Mouse (Mus musculus): ENCODE data around the gene Mapkapk3. TPM values are rescaled to one million over a fixed set of nuclear protein-coding genes. Genes with fewer than 3 reads are reported as not detected.

The Mapkapk3 gene
- polyA plus RNA-seq, 1 experiment from 2014 or later = 3.2 TPM

DNA sequence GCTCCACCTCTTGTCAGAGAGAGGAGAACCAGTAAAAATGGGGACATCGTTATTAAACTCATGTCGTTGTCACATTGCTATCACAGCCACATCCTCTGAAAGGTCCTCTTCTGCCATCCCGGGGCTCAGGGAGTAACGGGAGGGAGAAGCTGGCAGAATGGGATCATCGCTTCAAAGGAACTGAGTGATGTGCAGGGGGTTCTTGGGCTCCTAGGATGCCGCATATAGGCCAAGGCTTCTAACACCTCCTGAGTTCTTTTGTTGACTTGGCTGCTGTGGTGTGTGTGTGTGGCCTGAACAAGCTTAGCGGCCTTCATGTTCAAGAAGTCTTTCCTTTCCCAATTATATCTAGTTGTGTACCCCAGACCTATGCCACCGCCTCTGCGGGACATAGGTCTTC is 57.5 kb downstream of the Mapkapk3 start:
- WGBS = 22% methylated on average over 9 of the region's 9 CpGs
- H3K4me3 ChIP-seq (ENCODE audit: low read length) = peak overlapping the region; percentile 94
- peak overlapping the region; percentile 71 for H3K4me2 ChIP-seq (ENCODE audit: low read length)
- H3K27me3 ChIP-seq (replicated peaks; ENCODE audit: control insufficient read depth, insufficient read depth, low read length) = peaks cover 10% of the 10 kb centered on the region
- no peak; the same call in 1 of the 2 replicates for ATAC-seq
- peaks cover 4% of the 10 kb centered on the region; the same call in 1 of the 2 replicates for H3K4me1 ChIP-seq (ENCODE audit: control insufficient read depth, insufficient read depth, low read depth, low read length)
- H3K36me3 ChIP-seq (ENCODE audit: control insufficient read depth, insufficient read depth, low read length) = no peaks in the 10 kb centered on the region
- peak overlapping the region; percentile 86 for H3K27ac ChIP-seq (ENCODE audit: low read depth, low read length)
- peak overlapping the region; percentile 100 for H3K9ac ChIP-seq (ENCODE audit: low read depth, low read length)
- H3K9me3 ChIP-seq (ENCODE audit: control insufficient read depth, low read length) = no peaks in the 10 kb centered on the region

DNA sequence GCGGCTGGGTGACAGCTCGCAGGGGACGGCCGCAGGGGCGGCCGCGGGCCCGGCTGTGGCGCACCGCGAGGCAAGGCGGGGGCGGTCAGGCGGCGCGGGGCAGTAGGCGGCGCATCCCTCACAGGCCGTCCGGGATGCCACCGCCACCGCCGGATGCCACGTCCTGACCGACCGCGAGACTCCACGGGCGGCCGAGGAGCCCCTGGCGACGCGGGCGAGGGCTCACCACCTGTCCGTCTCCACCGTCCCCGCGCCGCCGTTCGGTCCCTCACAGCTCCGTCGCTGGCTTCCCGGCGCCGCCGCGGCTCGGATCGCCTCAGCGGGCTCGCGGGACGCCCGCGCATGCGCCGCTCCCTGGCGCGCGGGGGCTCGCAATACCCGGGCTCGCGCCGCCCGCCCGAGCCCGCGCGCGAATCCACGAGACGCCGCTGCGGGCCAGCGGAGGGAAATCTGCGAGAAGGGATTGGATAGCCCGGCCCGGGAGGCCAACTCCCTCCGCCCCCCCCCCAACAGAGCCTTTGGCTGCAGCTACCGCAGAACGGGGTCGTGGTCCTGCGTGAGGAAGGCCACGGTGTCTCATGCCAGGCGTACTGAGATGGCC is 58.0 kb downstream of the Mapkapk3 start, which contains the start of gene Dock3:
TSS of gene Dock3 (minus strand) at position 371 of the 601 bp plus-strand sequence.
- H3K36me3 ChIP-seq (ENCODE audit: control insufficient read depth, insufficient read depth, low read length) = no peaks in the 10 kb centered on the region
- H3K4me2 ChIP-seq (ENCODE audit: low read length) = peak within 1 kb of the TSS; percentile 71
- peak; percentile 92 for ATAC-seq
- H3K4me3 ChIP-seq (ENCODE audit: low read length) = peak within 1 kb of the TSS; percentile 94
- H3K27me3 ChIP-seq (replicated peaks; ENCODE audit: control insufficient read depth, insufficient read depth, low read length) = peaks cover 10% of the 10 kb centered on the region
- under 1% methylated on average over 54 of the region's 87 CpGs for WGBS
- H3K27ac ChIP-seq (ENCODE audit: low read depth, low read length) = peak within 1 kb of the TSS; percentile 86
- no peaks in the 10 kb centered on the region for H3K9me3 ChIP-seq (ENCODE audit: control insufficient read depth, low read length)
- H3K9ac ChIP-seq (ENCODE audit: low read depth, low read length) = peak within 1 kb of the TSS; percentile 100
- peaks cover 4% of the 10 kb centered on the region; the same call in 1 of the 2 replicates for H3K4me1 ChIP-seq (ENCODE audit: control insufficient read depth, insufficient read depth, low read depth, low read length)

DNA sequence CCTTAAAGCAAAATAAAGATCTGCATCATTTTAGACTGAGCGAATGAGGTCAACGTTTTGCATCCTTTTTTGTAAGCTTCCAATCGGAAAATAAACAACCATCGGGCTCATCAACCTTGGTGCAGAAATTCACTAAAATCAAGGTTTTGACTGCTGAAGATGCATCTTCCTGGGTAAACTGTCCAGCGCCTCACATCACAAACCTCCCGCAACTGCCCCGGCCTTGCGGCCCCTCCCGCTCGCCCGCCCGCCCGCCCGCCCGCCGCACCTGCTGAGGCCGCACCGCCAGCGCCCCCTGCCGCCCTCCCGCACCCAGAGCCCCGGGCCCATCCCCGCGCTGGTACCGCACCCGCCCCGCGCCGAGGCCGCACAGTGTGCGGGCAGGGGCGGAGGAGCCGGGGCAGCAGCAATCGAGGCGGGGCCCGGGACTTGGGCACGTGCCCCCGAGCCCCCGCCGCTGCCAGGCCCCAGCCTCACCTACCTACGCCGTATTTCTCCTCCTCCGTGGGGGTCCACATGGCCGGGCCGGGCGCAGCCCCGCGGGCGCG is 58.6 kb downstream of the Mapkapk3 start:
- peaks cover 4% of the 10 kb centered on the region; the same call in 1 of the 2 replicates for H3K4me1 ChIP-seq (ENCODE audit: control insufficient read depth, insufficient read depth, low read depth, low read length)
- peak overlapping the region; percentile 86 for H3K27ac ChIP-seq (ENCODE audit: low read depth, low read length)
- H3K4me3 ChIP-seq (ENCODE audit: low read length) = peak overlapping the region; percentile 94
- peak overlapping the region; percentile 100 for H3K9ac ChIP-seq (ENCODE audit: low read depth, low read length)
- peaks cover 10% of the 10 kb centered on the region for H3K27me3 ChIP-seq (replicated peaks; ENCODE audit: control insufficient read depth, insufficient read depth, low read length)
- no peaks in the 10 kb centered on the region for H3K9me3 ChIP-seq (ENCODE audit: control insufficient read depth, low read length)
- WGBS = 1% methylated on average over 45 of the region's 50 CpGs
- peak; percentile 87 for ATAC-seq
- peak overlapping the region; percentile 71 for H3K4me2 ChIP-seq (ENCODE audit: low read length)
- H3K36me3 ChIP-seq (ENCODE audit: control insufficient read depth, insufficient read depth, low read length) = no peaks in the 10 kb centered on the region

DNA sequence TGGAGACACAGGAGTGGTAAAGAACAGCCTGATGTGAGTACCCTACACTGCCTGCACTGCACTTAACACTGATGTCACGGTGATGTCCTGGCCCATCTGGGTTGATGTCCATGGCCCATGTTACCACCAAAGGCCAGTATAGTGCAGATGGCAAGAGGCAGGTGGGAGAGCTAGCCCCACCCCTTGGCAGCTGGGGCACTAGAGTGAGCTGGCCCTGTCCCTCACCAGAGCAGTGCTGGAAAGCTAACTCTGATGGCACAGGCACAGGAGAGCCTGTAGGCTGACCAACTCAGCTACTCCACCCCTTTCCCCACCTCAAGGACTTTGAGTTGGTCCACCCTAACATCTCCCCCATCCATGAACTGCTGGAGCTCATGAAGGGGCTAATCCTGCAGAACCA is 65.1 kb downstream of the Mapkapk3 start:
- Histone ChIP-seq H3K9me3 (ENCODE audit: control insufficient read depth, low read length) (no peaks in the 10 kb centered on the region), H3K9ac (ENCODE audit: low read depth, low read length) (no peak overlapping the region), H3K4me3 (ENCODE audit: low read length) (no peak overlapping the region), H3K4me1 (ENCODE audit: control insufficient read depth, insufficient read depth, low read depth, low read length) (peaks cover 2% of the 10 kb centered on the region; the same call in 1 of the 2 replicates), H3K4me2 (ENCODE audit: low read length) (no peak overlapping the region), H3K27me3 (replicated peaks; ENCODE audit: control insufficient read depth, insufficient read depth, low read length) (no peaks in the 10 kb centered on the region), H3K27ac (ENCODE audit: low read depth, low read length) (no peak overlapping the region), H3K36me3 (ENCODE audit: control insufficient read depth, insufficient read depth, low read length) (no peaks in the 10 kb centered on the region)
- 85% methylated on average over 1 of the region's 1 CpGs for WGBS
- peak; percentile 48; the same call in 1 of the 2 replicates for ATAC-seq

Small RNA genes lying within 50 kb of the gene (microRNA-seq; reads per million reads assigned to microRNA genes)
- not detected for gene Gm22238

Other genes starting within 250 kb of the Mapkapk3 start
- 14.4 and 15.7 TPM in 2 replicates for gene Dock3, start 58.0 kb downstream of the Mapkapk3 start, polyA plus RNA-seq (2015; fragmentation: Nextera tagmentation; extraction: Ambion mirVana)
- 10.9 and 13.7 TPM in 2 replicates for gene Cish, start 6.1 kb upstream of the Mapkapk3 start, polyA plus RNA-seq (2015; fragmentation: Nextera tagmentation; extraction: Ambion mirVana)
- gene Hemk1, start 48.5 kb upstream of the Mapkapk3 start, polyA plus RNA-seq (2015; fragmentation: Nextera tagmentation; extraction: Ambion mirVana) = 17.5 and 18.7 TPM in 2 replicates
- gene 6430571L13Rik, start 50.7 kb upstream of the Mapkapk3 start, polyA plus RNA-seq (2015; fragmentation: Nextera tagmentation; extraction: Ambion mirVana) = 9.8 and 11.4 TPM in 2 replicates
- 8.1 and 9.0 TPM in 2 replicates for gene Cacna2d2, start 109.7 kb upstream of the Mapkapk3 start, polyA plus RNA-seq (2015; fragmentation: Nextera tagmentation; extraction: Ambion mirVana)
- gene Tmem115, start 244.1 kb upstream of the Mapkapk3 start, polyA plus RNA-seq (2015; fragmentation: Nextera tagmentation; extraction: Ambion mirVana) = 45.7 and 46.0 TPM in 2 replicates